7 mouse cellular contexts compared by ENCODE assay signal in genomic region chr16:96145110-96145800, GRCm38 (mm10). TPM values are rescaled to one million over a fixed set of nuclear protein-coding genes. Genes with fewer than 3 reads are reported as not detected.
A peak's percentile ranks its signal among the peaks of the same experiment; 100 is the strongest.
DNase-seq lines count a peak whose midpoint lies in the region; ATAC-seq lines count a peak whose summit lies in the region.

Gene Wrb, plus strand, starts transcription at chr16:96145407.

- no peaks in the 10 kb centered on the region for H3K27me3 ChIP-seq in embryonic facial prominence, embryonic 11.5 days (ENCODE audit: control insufficient read depth, insufficient read depth, low read length)
- no peaks in the 10 kb centered on the region for H3K27me3 ChIP-seq in limb, embryonic 10.5 days (ENCODE audit: low read depth, poor library complexity, severe bottlenecking)
- no peaks in the 10 kb centered on the region for H3K27me3 ChIP-seq in midbrain, embryonic 13.5 days

- H3K9ac ChIP-seq in embryonic facial prominence, embryonic 11.5 days (replicated peaks; ENCODE audit: low read length): peak within 1 kb of the TSS; percentile 67
- H3K9ac ChIP-seq in midbrain, embryonic 13.5 days (replicated peaks): peak within 1 kb of the TSS; percentile 88

- H3K36me3 ChIP-seq in embryonic facial prominence, embryonic 11.5 days (replicated peaks; ENCODE audit: control insufficient read depth, insufficient read depth, low read depth, low read length): no peaks in the 10 kb centered on the region
- H3K36me3 ChIP-seq in limb, embryonic 10.5 days: no peaks in the 10 kb centered on the region
- 0 out of 2 replicates have a peak, but pooled peaks cover 3% of the 10 kb centered on the region for H3K36me3 ChIP-seq in midbrain, embryonic 13.5 days

- DNase-seq in adrenal gland, postnatal 14 days: peak; percentile 100
- peak; percentile 100 for DNase-seq in embryonic facial prominence, embryonic 11.5 days (ENCODE audit: low spot score)
- peak; percentile 99 for DNase-seq in kidney, adult 11 months
- peak; percentile 100 for DNase-seq in limb, embryonic 10.5 days (ENCODE audit: low spot score)
- DNase-seq in spleen, adult 12 weeks (ENCODE audit: low spot score): peak; percentile 95

- no peaks in the 10 kb centered on the region for H3K4me1 ChIP-seq in embryonic facial prominence, embryonic 11.5 days (ENCODE audit: control insufficient read depth, insufficient read depth, low read length)
- H3K4me1 ChIP-seq in limb, embryonic 10.5 days: peaks cover 13% of the 10 kb centered on the region
- peaks cover 27% of the 10 kb centered on the region for H3K4me1 ChIP-seq in midbrain, embryonic 13.5 days (replicated peaks)

- WGBS in embryonic facial prominence, embryonic 11.5 days: under 1% methylated on average over 68 of the region's 68 CpGs
- under 1% methylated on average over 68 of the region's 68 CpGs for WGBS in limb, embryonic 10.5 days
- under 1% methylated on average over 68 of the region's 68 CpGs for WGBS in midbrain, embryonic 13.5 days

- no peak within 1 kb of the TSS for H3K27ac ChIP-seq in embryonic facial prominence, embryonic 11.5 days (replicated peaks; ENCODE audit: low read depth, low read length)
- peak within 1 kb of the TSS; percentile 77 for H3K27ac ChIP-seq in limb, embryonic 10.5 days
- H3K27ac ChIP-seq in midbrain, embryonic 13.5 days: peak within 1 kb of the TSS; percentile 81

- peak; percentile 95 for ATAC-seq in embryonic facial prominence, embryonic 11.5 days (replicated peaks; ENCODE audit: insufficient number of reproducible peaks, low FRiP score, low TSS enrichment, low read depth)
- ATAC-seq in granulocyte monocyte progenitor cell, adult 5-6 weeks (replicated peaks; ENCODE audit: poor library complexity, severe bottlenecking): peak; percentile 96
- ATAC-seq in midbrain, embryonic 13.5 days: peak; percentile 98

- peak within 1 kb of the TSS; percentile 78 for H3K4me2 ChIP-seq in embryonic facial prominence, embryonic 11.5 days (ENCODE audit: low read depth, low read length)
- H3K4me2 ChIP-seq in midbrain, embryonic 13.5 days (replicated peaks): peak within 1 kb of the TSS; percentile 86

- no peaks in the 10 kb centered on the region for H3K9me3 ChIP-seq in embryonic facial prominence, embryonic 11.5 days (replicated peaks; ENCODE audit: control insufficient read depth, low read length)
- 0 out of 2 replicates have a peak, but pooled peaks cover 2% of the 10 kb centered on the region for H3K9me3 ChIP-seq in limb, embryonic 10.5 days (replicated peaks)
- no peaks in the 10 kb centered on the region for H3K9me3 ChIP-seq in midbrain, embryonic 13.5 days

- H3K4me3 ChIP-seq in embryonic facial prominence, embryonic 11.5 days (ENCODE audit: low read depth, low read length): peak within 1 kb of the TSS; percentile 81
- peak within 1 kb of the TSS; percentile 69 for H3K4me3 ChIP-seq in limb, embryonic 10.5 days
- H3K4me3 ChIP-seq in midbrain, embryonic 13.5 days (replicated peaks): peak within 1 kb of the TSS; percentile 93

RNA-seq across cellular contexts. Expression of gene Wrb, which starts in this region (rescaled TPM):
- 17.7 and 23.2 TPM in 2 replicates for total RNA-seq in adrenal gland, postnatal 14 days (2021)
- 87.5 and 91.6 TPM in 2 replicates for polyA plus RNA-seq in embryonic facial prominence, embryonic 11.5 days (2014; fragmentation: Nextera tagmentation; extraction: Ambion mirVana)
- total RNA-seq in granulocyte monocyte progenitor cell, adult 5-6 weeks (2014; fragmentation: Nextera tagmentation): 8.8 and 14.0 TPM in 2 replicates
- 14.1 and 17.4 TPM in 2 replicates for total RNA-seq in granulocyte monocyte progenitor cell, adult 5-6 weeks (2017)
- polyA plus RNA-seq in limb, embryonic 10.5 days (2016; fragmentation: Nextera tagmentation; extraction: Ambion mirVana): 78.2 and 79.6 TPM in 2 replicates
- 167 and 171 TPM in 2 replicates for polyA plus RNA-seq in midbrain, embryonic 13.5 days (2015; fragmentation: Nextera tagmentation; extraction: Ambion mirVana)
